Mouse (Mus musculus): ENCODE data around the gene Psmd4.
"Not testable (repeated sequence)": the region's sequence is repeated elsewhere in the genome, so short reads cannot be mapped to it uniquely, and the experiment has no call there.

Psmd4 gene

DNA sequence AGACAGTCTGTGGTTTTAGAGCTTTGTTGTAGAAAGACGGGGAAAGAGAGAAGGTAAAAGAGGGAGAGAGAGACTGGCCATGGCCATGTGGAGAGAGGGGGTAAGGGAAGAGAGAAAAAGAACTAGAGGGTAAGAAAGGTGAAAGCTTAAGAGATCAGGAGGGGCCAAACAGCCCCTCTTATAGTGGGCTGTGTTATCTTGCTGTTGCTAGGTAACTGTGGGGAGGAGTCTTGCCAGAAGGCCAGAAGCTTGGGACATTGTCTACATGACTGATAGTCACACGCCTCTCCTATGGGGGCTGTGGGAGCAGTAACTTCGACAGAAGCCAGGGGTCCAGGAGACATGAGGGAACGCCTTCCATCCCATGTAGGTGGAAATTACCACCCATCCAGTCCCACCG, 17.2 kb downstream of the Psmd4 start:
- no peak for ATAC-seq (ENCODE audit: low TSS enrichment)

DNA sequence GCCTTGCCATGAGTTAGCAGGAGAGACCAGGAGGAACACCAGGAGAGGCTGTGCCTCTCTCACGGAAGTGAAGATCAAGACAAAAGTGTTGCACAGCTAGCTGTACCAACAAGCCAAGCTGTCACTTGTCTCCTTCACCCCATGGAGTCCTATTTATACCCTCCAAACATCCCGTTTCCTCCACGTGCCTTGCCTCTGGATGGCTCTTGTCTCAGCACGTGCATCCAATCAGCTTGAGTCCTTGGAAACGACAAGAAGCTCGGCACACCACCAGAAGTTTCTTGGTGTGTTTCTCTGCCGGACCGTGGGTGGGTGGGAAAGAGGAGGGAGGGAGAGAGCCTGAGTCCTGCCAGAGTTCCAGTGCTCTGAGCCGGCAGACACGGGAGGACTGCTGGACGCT, 17.9 kb downstream of the Psmd4 start:
- ATAC-seq (ENCODE audit: low TSS enrichment): peak; percentile 55

DNA sequence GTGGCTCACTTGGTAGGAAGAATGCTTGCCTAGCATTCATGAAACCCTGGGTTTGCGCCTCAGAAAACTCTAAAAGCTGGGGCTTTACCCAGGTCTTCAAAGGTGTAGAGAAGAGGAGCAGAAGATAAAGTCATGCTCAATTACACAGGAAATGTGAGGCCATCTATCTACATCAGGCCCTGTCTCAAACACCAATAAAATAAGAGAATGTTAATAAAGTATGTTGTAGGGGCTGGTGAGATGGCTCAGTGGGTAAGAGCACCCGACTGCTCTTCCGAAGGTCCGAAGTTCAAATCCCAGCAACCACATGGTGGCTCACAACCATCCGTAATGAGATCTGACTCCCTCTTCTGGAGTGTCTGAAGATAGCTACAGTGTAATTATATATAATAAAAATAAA, 21.5 kb downstream of the Psmd4 start:
- ATAC-seq (ENCODE audit: low TSS enrichment): not testable (repeated sequence)

- no peak for ATAC-seq (ENCODE audit: low TSS enrichment)
These were observed 23.7 kb downstream of the Psmd4 start for GRCm38 (mm10) chr3:95018741-95019140.

- no peak for ATAC-seq (ENCODE audit: low TSS enrichment)
These were observed 25.8 kb downstream of the Psmd4 start for GRCm38 (mm10) chr3:95016532-95017056.

DNA sequence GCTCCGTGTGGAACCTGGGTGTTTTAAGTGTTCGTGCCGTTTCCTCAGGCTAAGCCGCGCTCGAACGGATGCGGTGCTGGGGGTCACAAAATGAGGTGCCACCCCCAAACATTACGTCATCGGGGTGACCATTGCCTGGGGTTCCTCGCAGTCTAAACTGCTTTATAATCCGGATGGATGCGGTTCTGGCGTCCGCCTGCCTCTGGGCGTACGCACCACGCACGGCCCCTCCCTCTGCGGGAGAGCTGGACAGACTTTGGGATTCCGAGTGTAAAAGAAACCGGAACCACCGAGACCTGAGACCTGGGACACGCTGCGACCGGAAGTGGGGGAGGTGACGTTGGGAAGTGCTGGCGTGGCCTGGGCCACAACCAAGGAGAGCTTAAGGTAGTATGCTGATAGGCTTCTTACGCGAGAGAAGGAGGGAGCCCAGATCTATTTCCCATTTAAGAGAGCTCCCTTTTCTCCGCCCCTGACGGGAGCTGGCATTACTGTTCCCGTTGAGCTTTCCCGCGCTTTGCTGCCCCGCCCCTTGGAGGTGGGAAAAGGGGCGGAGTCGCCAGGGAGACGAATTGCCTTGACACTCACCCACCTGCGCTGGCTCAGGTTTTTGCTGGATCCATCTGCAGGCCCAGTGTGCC, 26.4 kb downstream of the Psmd4 start:
- peak; percentile 69 for ATAC-seq (ENCODE audit: low TSS enrichment)

DNA sequence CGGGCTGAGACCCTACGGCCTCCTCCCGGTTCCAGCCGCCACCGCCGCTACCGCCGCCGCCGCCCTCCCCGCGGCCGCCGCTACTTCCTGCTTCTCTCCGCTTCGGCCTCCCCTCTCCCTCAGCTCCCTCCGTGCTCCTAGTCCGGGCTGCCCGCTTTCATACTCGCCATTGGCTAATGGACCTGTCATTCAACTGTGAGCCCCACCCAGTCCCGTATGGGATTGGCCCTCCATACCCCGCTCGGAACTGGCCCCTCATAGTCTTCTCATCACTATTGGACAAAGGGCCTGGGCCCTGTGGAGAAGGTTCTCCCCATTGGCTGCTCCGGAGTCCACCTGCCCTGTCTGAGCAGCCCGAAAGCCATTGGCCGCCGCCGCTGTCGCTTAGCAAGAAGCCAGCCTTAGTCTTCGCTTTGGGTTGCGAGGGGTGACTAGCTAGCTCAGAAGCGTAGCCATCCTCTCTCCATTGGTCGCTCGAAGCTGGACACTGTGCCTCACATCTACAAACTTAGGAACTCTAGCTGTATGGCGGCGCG, 27.0 kb downstream of the Psmd4 start, which contains the start of gene Zfp687:
TSS of gene Zfp687 (minus strand) at position 112 of the 536 bp plus-strand sequence.
- ATAC-seq (ENCODE audit: low TSS enrichment): peak; percentile 86

DNA sequence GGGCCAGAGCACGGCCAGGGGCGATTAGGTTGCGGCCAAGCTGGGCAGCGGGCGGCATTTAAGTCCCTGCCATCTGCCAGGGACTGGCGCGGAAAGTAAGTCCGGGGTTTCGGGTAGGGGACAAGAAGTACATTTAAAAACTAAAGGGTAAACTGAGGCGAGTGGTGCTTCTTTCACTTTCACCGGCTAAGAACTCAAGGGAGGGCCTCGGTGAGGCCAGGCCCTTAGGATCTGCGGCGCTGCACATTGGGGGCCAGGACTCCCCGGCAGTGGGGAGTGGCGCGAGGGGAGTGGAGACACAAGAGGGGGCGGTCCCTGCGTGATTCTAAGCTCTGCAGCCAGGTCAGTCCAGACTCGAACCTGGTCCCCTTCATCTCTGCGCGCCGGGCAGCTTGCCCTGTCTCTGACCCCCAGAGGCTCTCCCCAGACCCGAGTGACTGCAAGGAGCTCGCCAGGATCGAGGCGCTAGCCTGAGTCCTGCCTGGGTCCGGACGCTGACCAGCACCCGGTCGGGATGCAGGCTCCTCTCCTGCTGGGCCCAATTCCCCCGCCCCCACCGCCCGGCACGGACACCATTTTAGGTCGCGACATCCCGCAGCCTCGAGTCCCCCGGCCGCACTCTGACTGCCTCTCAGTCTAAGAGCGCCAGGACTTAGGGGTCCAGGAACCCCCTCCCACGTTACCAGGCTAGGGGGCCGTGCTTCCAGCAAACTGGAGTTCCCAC, 27.8 kb downstream of the Psmd4 start:
- ATAC-seq (ENCODE audit: low TSS enrichment): no peak

DNA sequence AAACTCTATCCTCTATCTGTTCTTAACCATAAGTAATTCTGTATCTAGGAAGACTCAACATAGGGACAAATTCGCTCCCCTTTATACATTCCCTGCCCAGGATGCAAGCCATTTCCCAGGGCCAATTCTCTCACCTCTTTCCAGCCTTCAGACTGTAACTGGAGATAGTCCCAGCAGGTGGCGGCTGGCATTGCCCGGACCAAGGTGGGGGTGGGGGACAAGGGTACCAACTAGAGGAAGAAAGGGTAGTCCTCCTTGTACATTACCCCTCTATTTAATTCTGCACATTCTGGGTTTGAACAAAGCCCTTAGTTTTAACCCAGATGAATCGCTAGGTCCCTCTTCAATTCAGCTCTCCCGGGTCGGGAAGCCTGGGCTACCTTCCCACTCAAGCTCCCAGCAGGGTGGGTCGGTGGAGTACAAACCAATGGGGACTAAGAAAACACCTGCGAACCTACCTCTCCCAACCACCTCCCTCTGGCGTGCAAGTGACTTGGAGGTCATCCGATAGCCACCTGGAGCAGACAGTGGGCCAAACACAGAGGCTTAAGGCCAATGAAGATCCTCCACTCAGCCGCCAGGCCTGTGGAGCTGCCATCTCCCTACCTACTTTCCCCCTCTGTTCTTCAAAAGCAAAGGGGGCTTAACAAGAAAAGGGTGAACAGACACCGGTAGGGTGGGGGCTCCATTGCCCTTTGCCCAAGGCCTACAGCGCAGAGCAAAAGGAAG, 28.6 kb downstream of the Psmd4 start:
- ATAC-seq (ENCODE audit: low TSS enrichment): no peak

GRCm38 (mm10) chr3:95012982-95013381, 29.4 kb downstream of the Psmd4 start:
- no peak for ATAC-seq (ENCODE audit: low TSS enrichment)

DNA sequence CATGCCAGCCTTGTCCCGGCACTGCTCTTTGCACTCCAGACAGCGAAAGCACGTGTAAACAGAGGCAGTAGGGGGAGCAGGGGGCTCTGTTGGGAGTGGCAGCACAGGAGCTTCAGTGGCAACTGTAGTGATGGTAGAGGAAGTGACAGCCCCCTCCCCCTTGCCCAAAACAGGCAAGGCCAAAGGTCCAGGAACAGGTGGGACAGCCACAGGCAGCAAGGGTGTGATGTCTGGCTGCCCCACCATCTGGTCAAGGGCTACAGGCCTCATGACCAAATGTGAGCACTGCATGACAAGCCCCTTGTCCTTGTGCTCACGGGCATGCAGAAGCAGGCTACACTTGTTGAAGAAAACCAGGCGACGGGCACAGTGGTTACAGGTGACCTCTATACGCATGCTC, 32.0 kb downstream of the Psmd4 start:
- ATAC-seq (ENCODE audit: low TSS enrichment): no peak

DNA sequence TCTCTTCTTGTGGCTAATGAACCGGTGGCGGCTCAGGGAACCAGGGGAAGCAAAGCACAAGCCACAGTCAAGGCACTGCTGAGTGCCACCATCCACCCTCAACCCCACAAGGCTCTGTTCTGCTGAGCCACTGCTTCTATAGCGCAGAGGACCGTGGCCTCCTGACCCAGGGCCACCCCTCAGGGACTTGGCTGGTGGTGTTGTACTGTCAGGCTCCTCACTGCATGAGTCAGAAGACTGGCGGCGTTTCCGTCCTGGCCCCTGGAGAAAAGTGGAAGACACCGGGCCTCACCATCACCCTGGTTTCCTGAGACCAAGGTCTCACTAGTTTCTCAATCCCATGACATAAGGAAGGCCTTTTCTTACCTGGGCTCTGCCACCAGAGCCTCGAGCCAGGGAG, 34.7 kb downstream of the Psmd4 start:
- no peak for ATAC-seq (ENCODE audit: low TSS enrichment)

GRCm38 (mm10) chr3:95005651-95006050, 36.8 kb downstream of the Psmd4 start:
- no peak for ATAC-seq (ENCODE audit: low TSS enrichment)

GRCm38 (mm10) chr3:95003273-95003672, 39.1 kb downstream of the Psmd4 start:
- no peak for ATAC-seq (ENCODE audit: low TSS enrichment)

DNA sequence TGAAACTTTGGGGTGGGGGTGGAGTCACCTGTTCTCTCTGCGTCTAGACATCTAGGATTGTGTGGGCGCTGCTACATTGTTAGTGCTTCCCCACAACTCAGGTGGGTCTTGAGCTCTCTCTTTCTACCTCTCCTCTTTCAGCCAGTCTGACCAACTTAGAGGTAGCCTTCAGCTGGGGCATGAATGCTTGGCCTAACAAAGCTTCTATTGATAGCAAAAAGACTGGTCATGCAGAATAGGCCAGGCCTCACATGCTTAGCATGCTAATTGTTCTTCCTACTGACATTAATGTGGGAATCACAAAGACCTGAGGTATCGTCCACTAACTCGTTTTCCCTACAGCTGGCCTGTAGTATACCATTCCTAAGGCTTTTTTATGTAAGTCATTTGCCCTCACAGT, 39.8 kb downstream of the Psmd4 start:
- peak; percentile 14; the same call in 1 of the 2 replicates for ATAC-seq (ENCODE audit: low TSS enrichment)

GRCm38 (mm10) chr3:94996946-94997345, 45.5 kb downstream of the Psmd4 start:
- peak; percentile 87 for ATAC-seq (ENCODE audit: low TSS enrichment)

GRCm38 (mm10) chr3:94989159-94989761, 53.2 kb downstream of the Psmd4 start:
- ATAC-seq (ENCODE audit: low TSS enrichment): no peak

DNA sequence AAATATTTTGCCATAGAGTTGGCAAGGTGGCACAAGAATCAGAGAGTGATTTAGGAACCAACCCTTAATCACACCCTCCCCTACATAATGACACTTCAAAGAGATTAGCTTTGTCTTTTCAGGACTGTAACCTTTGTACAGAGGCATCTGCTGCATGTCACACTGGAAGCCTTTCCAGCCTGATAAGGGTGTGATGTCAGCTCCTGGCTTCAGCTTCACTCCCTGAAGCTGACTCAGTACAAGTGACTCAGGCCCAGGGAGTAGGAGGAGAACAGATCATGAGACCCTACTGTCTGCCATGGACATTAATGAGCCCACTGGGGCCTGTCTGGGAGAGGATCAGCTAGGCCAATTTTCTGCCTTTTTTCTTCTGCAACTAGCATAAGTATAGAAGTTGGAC, 54.8 kb downstream of the Psmd4 start:
- peak; percentile 58 for ATAC-seq (ENCODE audit: low TSS enrichment)

GRCm38 (mm10) chr3:94985513-94985912, 56.9 kb downstream of the Psmd4 start:
- ATAC-seq (ENCODE audit: low TSS enrichment): no peak

DNA sequence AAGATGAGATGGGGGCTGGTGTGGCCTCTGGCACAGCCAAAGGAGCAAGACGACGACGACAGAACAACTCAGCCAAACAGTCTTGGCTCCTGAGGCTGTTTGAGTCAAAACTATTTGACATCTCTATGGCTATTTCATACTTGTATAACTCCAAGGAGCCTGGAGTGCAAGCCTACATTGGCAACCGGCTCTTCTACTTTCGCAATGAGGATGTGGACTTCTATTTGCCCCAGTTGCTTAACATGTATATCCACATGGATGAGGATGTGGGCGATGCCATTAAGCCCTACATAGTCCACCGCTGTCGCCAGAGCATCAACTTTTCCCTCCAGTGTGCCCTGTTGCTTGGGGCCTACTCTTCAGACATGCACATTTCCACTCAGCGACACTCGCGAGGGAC, 58.1 kb downstream of the Psmd4 start:
- no peak for ATAC-seq (ENCODE audit: low TSS enrichment)

Measured in frontal cortex, adult (tissue).